Mouse (Mus musculus): Measurements from ENCODE around the gene Dscam. TPM values are rescaled to one million over a fixed set of nuclear protein-coding genes. Genes with fewer than 3 reads are reported as not detected.

Gene Dscam
- polyA plus RNA-seq, 1 experiment from 2014 or later: 0.81 TPM

GRCm38 (mm10) chr16:96753781-96754173 lies 416.8 kb downstream of the Dscam start:
- no peak overlapping the region for H3K9ac ChIP-seq (replicated peaks; ENCODE audit: low read length)
- no peaks in the 10 kb centered on the region; the same call in 1 of the 2 replicates for H3K4me1 ChIP-seq (ENCODE audit: control insufficient read depth, insufficient read depth, low read length)
- no peak overlapping the region for H3K27ac ChIP-seq (replicated peaks; ENCODE audit: low read depth, low read length)
- ATAC-seq (replicated peaks; ENCODE audit: insufficient number of reproducible peaks, low FRiP score, low TSS enrichment, low read depth) (no peak), DNase-seq (ENCODE audit: low spot score) (no peak)
- H3K27me3 ChIP-seq (ENCODE audit: control insufficient read depth, insufficient read depth, low read length): no peaks in the 10 kb centered on the region
- no peaks in the 10 kb centered on the region for H3K36me3 ChIP-seq (replicated peaks; ENCODE audit: control insufficient read depth, insufficient read depth, low read depth, low read length)
- 19% methylated on average over 4 of the region's 4 CpGs for WGBS
- H3K4me3 ChIP-seq (ENCODE audit: low read depth, low read length): no peak overlapping the region
- no peak overlapping the region for H3K4me2 ChIP-seq (ENCODE audit: low read depth, low read length)
- H3K9me3 ChIP-seq (replicated peaks; ENCODE audit: control insufficient read depth, low read length): no peaks in the 10 kb centered on the region

GRCm38 (mm10) chr16:96753164-96753780 lies 417.3 kb downstream of the Dscam start:
- 75% methylated on average over 2 of the region's 2 CpGs for WGBS
- H3K4me2 ChIP-seq (ENCODE audit: low read depth, low read length): no peak overlapping the region
- no peaks in the 10 kb centered on the region; the same call in 1 of the 2 replicates for H3K4me1 ChIP-seq (ENCODE audit: control insufficient read depth, insufficient read depth, low read length)
- H3K9me3 ChIP-seq (replicated peaks; ENCODE audit: control insufficient read depth, low read length): no peaks in the 10 kb centered on the region
- no peak overlapping the region for H3K9ac ChIP-seq (replicated peaks; ENCODE audit: low read length)
- no peaks in the 10 kb centered on the region for H3K36me3 ChIP-seq (replicated peaks; ENCODE audit: control insufficient read depth, insufficient read depth, low read depth, low read length)
- H3K27ac ChIP-seq (replicated peaks; ENCODE audit: low read depth, low read length): no peak overlapping the region
- ATAC-seq (replicated peaks; ENCODE audit: insufficient number of reproducible peaks, low FRiP score, low TSS enrichment, low read depth): no peak
- no peak overlapping the region for H3K4me3 ChIP-seq (ENCODE audit: low read depth, low read length)
- no peaks in the 10 kb centered on the region for H3K27me3 ChIP-seq (ENCODE audit: control insufficient read depth, insufficient read depth, low read length)
- DNase-seq (ENCODE audit: low spot score): no peak

- no peaks in the 10 kb centered on the region for H3K9me3 ChIP-seq (replicated peaks; ENCODE audit: control insufficient read depth, low read length)
- no peaks in the 10 kb centered on the region for H3K4me1 ChIP-seq (ENCODE audit: control insufficient read depth, insufficient read depth, low read length)
- WGBS: 83% methylated on average over 5 of the region's 5 CpGs
- ATAC-seq (replicated peaks; ENCODE audit: insufficient number of reproducible peaks, low FRiP score, low TSS enrichment, low read depth): no peak
- H3K36me3 ChIP-seq (replicated peaks; ENCODE audit: control insufficient read depth, insufficient read depth, low read depth, low read length): no peaks in the 10 kb centered on the region
- H3K9ac ChIP-seq (replicated peaks; ENCODE audit: low read length): no peak overlapping the region
- H3K4me2 ChIP-seq (ENCODE audit: low read depth, low read length): no peak overlapping the region
- H3K27ac ChIP-seq (replicated peaks; ENCODE audit: low read depth, low read length): no peak overlapping the region
- no peak overlapping the region for H3K4me3 ChIP-seq (ENCODE audit: low read depth, low read length)
- H3K27me3 ChIP-seq (ENCODE audit: control insufficient read depth, insufficient read depth, low read length): no peaks in the 10 kb centered on the region
- DNase-seq (ENCODE audit: low spot score): no peak
These were observed 427.9 kb downstream of the Dscam start for GRCm38 (mm10) chr16:96742475-96743255.

GRCm38 (mm10) chr16:96741336-96741735 lies 429.2 kb downstream of the Dscam start:
- Histone ChIP-seq H3K36me3 (replicated peaks; ENCODE audit: control insufficient read depth, insufficient read depth, low read depth, low read length) (no peaks in the 10 kb centered on the region), H3K9me3 (replicated peaks; ENCODE audit: control insufficient read depth, low read length) (no peaks in the 10 kb centered on the region), H3K27ac (replicated peaks; ENCODE audit: low read depth, low read length) (no peak overlapping the region), H3K4me2 (ENCODE audit: low read depth, low read length) (no peak overlapping the region), H3K9ac (replicated peaks; ENCODE audit: low read length) (no peak overlapping the region), H3K4me3 (ENCODE audit: low read depth, low read length) (no peak overlapping the region), H3K4me1 (ENCODE audit: control insufficient read depth, insufficient read depth, low read length) (no peaks in the 10 kb centered on the region), H3K27me3 (ENCODE audit: control insufficient read depth, insufficient read depth, low read length) (no peaks in the 10 kb centered on the region)
- DNase-seq (ENCODE audit: low spot score) (no peak), ATAC-seq (replicated peaks; ENCODE audit: insufficient number of reproducible peaks, low FRiP score, low TSS enrichment, low read depth) (no peak)
- 79% methylated on average over 1 of the region's 1 CpGs for WGBS

DNA sequence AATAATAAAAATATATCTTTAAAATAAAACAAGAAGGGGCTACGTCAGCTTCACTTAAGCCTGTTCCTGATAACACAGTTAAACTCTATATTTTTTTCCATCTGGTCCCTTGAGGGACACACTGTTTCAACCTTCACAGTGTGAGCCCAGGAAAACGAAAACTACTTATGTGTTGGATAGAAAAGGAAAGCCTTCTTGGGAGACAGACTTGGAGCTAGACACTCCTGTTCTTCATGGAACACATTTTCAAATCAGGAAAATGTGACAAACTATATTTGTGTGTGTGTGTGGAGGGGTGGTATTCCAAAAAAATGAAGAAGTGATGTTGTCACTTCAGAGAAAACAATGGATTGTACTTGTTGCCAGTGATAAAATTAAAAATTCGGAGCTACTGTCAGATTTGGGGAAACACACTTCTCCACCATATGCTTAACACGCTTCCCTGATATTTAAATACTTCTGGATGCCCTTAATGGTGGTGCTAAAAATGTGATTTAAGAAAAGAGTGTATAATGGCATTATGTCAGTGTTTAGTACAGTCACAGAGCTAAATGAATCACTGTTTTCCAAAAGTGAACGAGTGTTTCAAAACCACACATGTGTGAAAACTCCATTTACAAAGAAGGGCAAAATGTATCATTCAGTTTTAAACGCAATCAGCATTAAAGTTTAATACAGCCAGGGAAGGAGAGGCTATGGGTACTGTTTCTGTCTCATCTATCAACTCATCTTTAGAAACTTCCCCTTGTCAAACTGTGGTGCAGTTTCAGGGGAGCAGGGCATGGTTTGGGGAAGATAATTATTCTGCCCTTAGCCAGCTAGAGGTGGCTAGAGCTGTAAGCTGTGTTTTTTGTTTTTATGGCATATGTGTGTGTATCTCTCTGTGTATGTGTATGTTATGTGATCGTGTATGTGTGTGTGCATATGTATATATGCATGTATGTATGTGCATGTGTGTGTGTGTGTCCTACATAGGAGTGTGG lies 430.2 kb downstream of the Dscam start:
- H3K36me3 ChIP-seq (replicated peaks; ENCODE audit: control insufficient read depth, insufficient read depth, low read depth, low read length): no peaks in the 10 kb centered on the region
- WGBS: 80% methylated on average over 7 of the region's 7 CpGs
- no peaks in the 10 kb centered on the region for H3K9me3 ChIP-seq (replicated peaks; ENCODE audit: control insufficient read depth, low read length)
- DNase-seq (ENCODE audit: low spot score) (no peak), ATAC-seq (replicated peaks; ENCODE audit: insufficient number of reproducible peaks, low FRiP score, low TSS enrichment, low read depth) (no peak)
- H3K4me2 ChIP-seq (ENCODE audit: low read depth, low read length): no peak overlapping the region
- no peaks in the 10 kb centered on the region for H3K4me1 ChIP-seq (ENCODE audit: control insufficient read depth, insufficient read depth, low read length)
- no peak overlapping the region for H3K27ac ChIP-seq (replicated peaks; ENCODE audit: low read depth, low read length)
- H3K4me3 ChIP-seq (ENCODE audit: low read depth, low read length): no peak overlapping the region
- no peaks in the 10 kb centered on the region for H3K27me3 ChIP-seq (ENCODE audit: control insufficient read depth, insufficient read depth, low read length)
- H3K9ac ChIP-seq (replicated peaks; ENCODE audit: low read length): no peak overlapping the region

DNA sequence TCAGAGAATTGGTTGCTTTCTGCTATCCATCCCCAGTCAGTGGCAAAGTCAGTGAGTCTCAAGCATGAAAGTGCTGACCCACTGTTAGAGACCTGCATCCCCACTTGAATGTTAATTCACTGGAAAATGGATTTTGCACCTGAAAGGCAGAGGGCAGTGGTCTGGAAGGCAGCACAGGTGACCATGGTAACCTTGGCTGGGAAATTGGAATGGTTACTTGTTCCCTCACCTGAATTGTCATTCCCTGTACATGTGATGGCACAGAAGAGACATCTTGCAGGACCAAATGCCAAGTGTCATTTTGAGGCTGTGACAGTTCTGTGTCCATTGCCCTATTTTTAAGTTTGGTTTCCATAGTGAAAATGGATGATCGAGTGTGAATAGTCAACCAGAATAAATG lies 434.1 kb downstream of the Dscam start:
- Histone ChIP-seq H3K4me3 (ENCODE audit: low read depth, low read length) (no peak overlapping the region), H3K36me3 (replicated peaks; ENCODE audit: control insufficient read depth, insufficient read depth, low read depth, low read length) (no peaks in the 10 kb centered on the region), H3K4me2 (ENCODE audit: low read depth, low read length) (no peak overlapping the region), H3K27me3 (ENCODE audit: control insufficient read depth, insufficient read depth, low read length) (no peaks in the 10 kb centered on the region), H3K9me3 (replicated peaks; ENCODE audit: control insufficient read depth, low read length) (no peaks in the 10 kb centered on the region), H3K9ac (replicated peaks; ENCODE audit: low read length) (no peak overlapping the region), H3K4me1 (ENCODE audit: control insufficient read depth, insufficient read depth, low read length) (no peaks in the 10 kb centered on the region), H3K27ac (replicated peaks; ENCODE audit: low read depth, low read length) (no peak overlapping the region)
- ATAC-seq (replicated peaks; ENCODE audit: insufficient number of reproducible peaks, low FRiP score, low TSS enrichment, low read depth) (no peak), DNase-seq (ENCODE audit: low spot score) (no peak)
- WGBS: 75% methylated on average over 1 of the region's 1 CpGs

DNA sequence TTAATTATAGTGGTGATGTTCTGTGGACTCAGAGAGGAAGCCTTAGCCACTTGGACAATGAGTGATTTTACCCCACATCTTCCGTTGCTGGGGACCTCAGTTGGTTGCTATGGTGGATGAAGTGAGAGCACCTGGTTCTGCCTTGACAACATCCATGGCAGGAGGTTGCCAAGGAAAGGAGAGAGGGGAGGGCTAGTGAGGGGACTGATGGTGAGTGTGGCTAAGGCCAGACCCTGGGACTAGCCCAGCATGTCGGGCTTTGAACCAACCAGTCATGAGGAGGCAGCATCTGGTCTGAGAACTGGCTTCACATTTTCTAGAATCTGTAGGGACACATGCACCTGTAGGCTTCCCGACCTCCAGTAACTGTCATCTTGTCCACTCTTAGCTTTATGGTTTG lies 439.7 kb downstream of the Dscam start:
- Histone ChIP-seq H3K27ac (replicated peaks; ENCODE audit: low read depth, low read length) (no peak overlapping the region), H3K4me2 (ENCODE audit: low read depth, low read length) (no peak overlapping the region), H3K9me3 (replicated peaks; ENCODE audit: control insufficient read depth, low read length) (no peaks in the 10 kb centered on the region), H3K4me1 (ENCODE audit: control insufficient read depth, insufficient read depth, low read length) (no peaks in the 10 kb centered on the region), H3K36me3 (replicated peaks; ENCODE audit: control insufficient read depth, insufficient read depth, low read depth, low read length) (no peaks in the 10 kb centered on the region), H3K27me3 (ENCODE audit: control insufficient read depth, insufficient read depth, low read length) (no peaks in the 10 kb centered on the region), H3K4me3 (ENCODE audit: low read depth, low read length) (no peak overlapping the region), H3K9ac (replicated peaks; ENCODE audit: low read length) (no peak overlapping the region)
- DNase-seq (ENCODE audit: low spot score) (no peak), ATAC-seq (replicated peaks; ENCODE audit: insufficient number of reproducible peaks, low FRiP score, low TSS enrichment, low read depth) (no peak)
- 82% methylated on average over 3 of the region's 3 CpGs for WGBS
